Mouse (Mus musculus) limb, embryonic 11.5 days (tissue): Measurements from ENCODE around the gene Mapk1. TPM values are rescaled to one million over a fixed set of nuclear protein-coding genes. Genes with fewer than 3 reads are reported as not detected.

Experiments
- polyA plus RNA-seq: library from polyadenylated mRNA; unstranded; fragments of >200 nt; fragmentation: Nextera tagmentation; extraction: Ambion mirVana; gene quantifications from 2 replicates; pipeline ENCODE4 v1.2.1, GENCODE M21; 2014

Gene Mapk1
- polyA plus RNA-seq, 1 experiment from 2014 or later = 172 TPM

Other genes starting within 250 kb of the Mapk1 start
- gene Spag6l, start 153.9 kb upstream of the Mapk1 start, polyA plus RNA-seq = 0.20 TPM in 1 of 2 replicates, not detected in the other
- gene Igll1, start 119.4 kb upstream of the Mapk1 start, polyA plus RNA-seq = not detected in 2 replicates
- gene Top3b, start 112.6 kb upstream of the Mapk1 start, polyA plus RNA-seq = 72.3 and 77.3 TPM in 2 replicates
- gene Vpreb1, start 112.5 kb upstream of the Mapk1 start, polyA plus RNA-seq = 3.8 TPM in 2 replicates
- 26.5 and 31.0 TPM in 2 replicates for gene Ppm1f, start 86.9 kb upstream of the Mapk1 start, polyA plus RNA-seq
- 99.5 and 109 TPM in 2 replicates for gene Ypel1, start 86.3 kb downstream of the Mapk1 start, polyA plus RNA-seq
- 146 and 150 TPM in 2 replicates for gene Ppil2, start 127.9 kb downstream of the Mapk1 start, polyA plus RNA-seq
- gene 2610318N02Rik, start 141.8 kb downstream of the Mapk1 start, polyA plus RNA-seq = 154 and 174 TPM in 2 replicates
- gene Sdf2l1, start 149.0 kb downstream of the Mapk1 start, polyA plus RNA-seq = 62.6 and 65.8 TPM in 2 replicates
- gene Ydjc, start 161.2 kb downstream of the Mapk1 start, polyA plus RNA-seq = 3.6 and 4.8 TPM in 2 replicates
- gene Ccdc116, start 163.8 kb downstream of the Mapk1 start, polyA plus RNA-seq = 0.40 and 0.58 TPM in 2 replicates
- 430 and 433 TPM in 2 replicates for gene Ube2l3, start 219.3 kb downstream of the Mapk1 start, polyA plus RNA-seq
- 0.37 and 0.44 TPM in 2 replicates for gene Rimbp3, start 225.2 kb downstream of the Mapk1 start, polyA plus RNA-seq